Mouse (Mus musculus): ENCODE measurements around the gene Thbs4. TPM values are rescaled to one million over a fixed set of nuclear protein-coding genes. Genes with fewer than 3 reads are reported as not detected.
"Not testable (repeated sequence)": the region's sequence is repeated elsewhere in the genome, so short reads cannot be mapped to it uniquely, and the experiment has no call there.

Thbs4 gene
- polyA plus RNA-seq (2014; fragmentation: Nextera tagmentation; extraction: Ambion mirVana), result 1.4 and 2.3 TPM in 2 replicates

GRCm38 (mm10) chr13:92794462-92795214 is at the start of gene Thbs4:
Gene Thbs4, minus strand, starts transcription at chr13:92794818.
- Histone ChIP-seq H3K9ac (replicated peaks; ENCODE audit: low read depth, low read length) (0 out of 2 replicates have a peak within 1 kb of the TSS, but pooled peaks have one; percentile 25), H3K4me2 (ENCODE audit: low read depth, low read length) (peak within 1 kb of the TSS; percentile 52), H3K27me3 (ENCODE audit: control insufficient read depth, insufficient read depth, low read length) (peaks cover 3% of the 10 kb centered on the region; the same call in 1 of the 2 replicates), H3K4me3 (ENCODE audit: low read depth, low read length) (peak within 1 kb of the TSS; percentile 32), H3K4me1 (ENCODE audit: control insufficient read depth, insufficient read depth, low read length) (no peaks in the 10 kb centered on the region; the same call in 1 of the 2 replicates), H3K27ac (ENCODE audit: low read depth, low read length) (no peak within 1 kb of the TSS), H3K36me3 (ENCODE audit: control insufficient read depth, insufficient read depth, low read length) (no peaks in the 10 kb centered on the region), H3K9me3 (ENCODE audit: control insufficient read depth, low read length) (no peaks in the 10 kb centered on the region)
- 6% methylated on average over 35 of the region's 45 CpGs for WGBS
- peak; percentile 60 for ATAC-seq (ENCODE audit: low read depth)

- WGBS, result 92% methylated on average over 4 of the region's 4 CpGs
- ATAC-seq (ENCODE audit: low read depth), result no peak
- Histone ChIP-seq H3K9me3 (ENCODE audit: control insufficient read depth, low read length) (no peaks in the 10 kb centered on the region), H3K4me3 (ENCODE audit: low read depth, low read length) (no peak overlapping the region), H3K27ac (ENCODE audit: low read depth, low read length) (no peak overlapping the region), H3K36me3 (ENCODE audit: control insufficient read depth, insufficient read depth, low read length) (no peaks in the 10 kb centered on the region), H3K4me2 (ENCODE audit: low read depth, low read length) (no peak overlapping the region), H3K4me1 (ENCODE audit: control insufficient read depth, insufficient read depth, low read length) (no peaks in the 10 kb centered on the region; the same call in 1 of the 2 replicates), H3K27me3 (ENCODE audit: control insufficient read depth, insufficient read depth, low read length) (no peaks in the 10 kb centered on the region), H3K9ac (replicated peaks; ENCODE audit: low read depth, low read length) (no peak overlapping the region)
Observed at GRCm38 (mm10) chr13:92833162-92833561, 38.5 kb upstream of the Thbs4 start.

- no peak overlapping the region for H3K4me2 ChIP-seq (ENCODE audit: low read depth, low read length)
- no peaks in the 10 kb centered on the region for H3K27me3 ChIP-seq (ENCODE audit: control insufficient read depth, insufficient read depth, low read length)
- WGBS, result 36% methylated on average over 10 of the region's 10 CpGs
- H3K4me1 ChIP-seq (ENCODE audit: control insufficient read depth, insufficient read depth, low read length), result no peaks in the 10 kb centered on the region; the same call in 1 of the 2 replicates
- no peak overlapping the region for H3K9ac ChIP-seq (replicated peaks; ENCODE audit: low read depth, low read length)
- no peak overlapping the region for H3K27ac ChIP-seq (ENCODE audit: low read depth, low read length)
- no peak overlapping the region for H3K4me3 ChIP-seq (ENCODE audit: low read depth, low read length)
- no peaks in the 10 kb centered on the region for H3K36me3 ChIP-seq (ENCODE audit: control insufficient read depth, insufficient read depth, low read length)
- peak; percentile 65; the same call in 1 of the 2 replicates for ATAC-seq (ENCODE audit: low read depth)
- H3K9me3 ChIP-seq (ENCODE audit: control insufficient read depth, low read length), result no peaks in the 10 kb centered on the region
Observed at GRCm38 (mm10) chr13:92828820-92829219, 34.2 kb upstream of the Thbs4 start.

GRCm38 (mm10) chr13:92817357-92817756 is 22.7 kb upstream of the Thbs4 start:
- H3K9me3 ChIP-seq (ENCODE audit: control insufficient read depth, low read length), result no peaks in the 10 kb centered on the region
- no peak overlapping the region for H3K27ac ChIP-seq (ENCODE audit: low read depth, low read length)
- H3K36me3 ChIP-seq (ENCODE audit: control insufficient read depth, insufficient read depth, low read length), result no peaks in the 10 kb centered on the region
- no peak for ATAC-seq (ENCODE audit: low read depth)
- no peak overlapping the region for H3K9ac ChIP-seq (replicated peaks; ENCODE audit: low read depth, low read length)
- H3K27me3 ChIP-seq (ENCODE audit: control insufficient read depth, insufficient read depth, low read length), result no peaks in the 10 kb centered on the region
- H3K4me3 ChIP-seq (ENCODE audit: low read depth, low read length), result no peak overlapping the region
- 77% methylated on average over 3 of the region's 3 CpGs for whole genome bisulfite sequencing
- H3K4me2 ChIP-seq (ENCODE audit: low read depth, low read length), result no peak overlapping the region
- H3K4me1 ChIP-seq (ENCODE audit: control insufficient read depth, insufficient read depth, low read length), result no peaks in the 10 kb centered on the region

- Histone ChIP-seq H3K9me3 (ENCODE audit: control insufficient read depth, low read length) (no peaks in the 10 kb centered on the region), H3K36me3 (ENCODE audit: control insufficient read depth, insufficient read depth, low read length) (no peaks in the 10 kb centered on the region), H3K4me2 (ENCODE audit: low read depth, low read length) (no peak overlapping the region), H3K27ac (ENCODE audit: low read depth, low read length) (no peak overlapping the region), H3K27me3 (ENCODE audit: control insufficient read depth, insufficient read depth, low read length) (no peaks in the 10 kb centered on the region), H3K9ac (replicated peaks; ENCODE audit: low read depth, low read length) (no peak overlapping the region), H3K4me3 (ENCODE audit: low read depth, low read length) (no peak overlapping the region), H3K4me1 (ENCODE audit: control insufficient read depth, insufficient read depth, low read length) (no peaks in the 10 kb centered on the region)
- 89% methylated on average over 5 of the region's 5 CpGs for WGBS
- ATAC-seq (ENCODE audit: low read depth), result no peak
Observed at GRCm38 (mm10) chr13:92816329-92816728, 21.7 kb upstream of the Thbs4 start.

- H3K36me3 ChIP-seq (ENCODE audit: control insufficient read depth, insufficient read depth, low read length); H3K9ac ChIP-seq (replicated peaks; ENCODE audit: low read depth, low read length); H3K4me2 ChIP-seq (ENCODE audit: low read depth, low read length); H3K27ac ChIP-seq (ENCODE audit: low read depth, low read length); H3K4me1 ChIP-seq (ENCODE audit: control insufficient read depth, insufficient read depth, low read length); H3K9me3 ChIP-seq (ENCODE audit: control insufficient read depth, low read length); H3K4me3 ChIP-seq (ENCODE audit: low read depth, low read length); ATAC-seq (ENCODE audit: low read depth); H3K27me3 ChIP-seq (ENCODE audit: control insufficient read depth, insufficient read depth, low read length): not testable (repeated sequence)
- WGBS, result 86% methylated on average over 1 of the region's 1 CpGs
Observed at GRCm38 (mm10) chr13:92810592-92810991, 16.0 kb upstream of the Thbs4 start.

- ATAC-seq (ENCODE audit: low read depth), result no peak
Observed at GRCm38 (mm10) chr13:92807849-92808248, 13.2 kb upstream of the Thbs4 start.

GRCm38 (mm10) chr13:92806785-92807184 is 12.2 kb upstream of the Thbs4 start:
- Histone ChIP-seq H3K4me1 (ENCODE audit: control insufficient read depth, insufficient read depth, low read length) (no peaks in the 10 kb centered on the region), H3K9ac (replicated peaks; ENCODE audit: low read depth, low read length) (no peak overlapping the region), H3K27ac (ENCODE audit: low read depth, low read length) (no peak overlapping the region), H3K36me3 (ENCODE audit: control insufficient read depth, insufficient read depth, low read length) (no peaks in the 10 kb centered on the region), H3K27me3 (ENCODE audit: control insufficient read depth, insufficient read depth, low read length) (no peaks in the 10 kb centered on the region), H3K4me3 (ENCODE audit: low read depth, low read length) (no peak overlapping the region), H3K9me3 (ENCODE audit: control insufficient read depth, low read length) (no peaks in the 10 kb centered on the region), H3K4me2 (ENCODE audit: low read depth, low read length) (no peak overlapping the region)
- ATAC-seq (ENCODE audit: low read depth), result no peak

More at GRCm38 (mm10) chr13:92807849-92808248, 13.2 kb upstream of the Thbs4 start:
- H3K27ac ChIP-seq (ENCODE audit: low read depth, low read length), result no peak overlapping the region
- H3K27me3 ChIP-seq (ENCODE audit: control insufficient read depth, insufficient read depth, low read length), result no peaks in the 10 kb centered on the region
- WGBS, result 90% methylated on average over 3 of the region's 3 CpGs
- no peaks in the 10 kb centered on the region for H3K4me1 ChIP-seq (ENCODE audit: control insufficient read depth, insufficient read depth, low read length)
- no peaks in the 10 kb centered on the region for H3K9me3 ChIP-seq (ENCODE audit: control insufficient read depth, low read length)
- no peak overlapping the region for H3K9ac ChIP-seq (replicated peaks; ENCODE audit: low read depth, low read length)
- no peak overlapping the region for H3K4me3 ChIP-seq (ENCODE audit: low read depth, low read length)
- H3K4me2 ChIP-seq (ENCODE audit: low read depth, low read length), result no peak overlapping the region
- no peaks in the 10 kb centered on the region for H3K36me3 ChIP-seq (ENCODE audit: control insufficient read depth, insufficient read depth, low read length)

GRCm38 (mm10) chr13:92799306-92799925 is 4.8 kb upstream of the Thbs4 start:
- 0 out of 2 replicates have a peak overlapping the region, but pooled peaks have one; percentile 2 for H3K27ac ChIP-seq (ENCODE audit: low read depth, low read length)
- H3K27me3 ChIP-seq (ENCODE audit: control insufficient read depth, insufficient read depth, low read length), result peaks cover 2% of the 10 kb centered on the region; the same call in 1 of the 2 replicates
- no peak overlapping the region for H3K4me3 ChIP-seq (ENCODE audit: low read depth, low read length)
- H3K4me1 ChIP-seq (ENCODE audit: control insufficient read depth, insufficient read depth, low read length), result peaks cover 4% of the 10 kb centered on the region; the same call in 1 of the 2 replicates
- no peaks in the 10 kb centered on the region for H3K36me3 ChIP-seq (ENCODE audit: control insufficient read depth, insufficient read depth, low read length)
- peak; percentile 41; the same call in 1 of the 2 replicates for ATAC-seq (ENCODE audit: low read depth)
- WGBS, result 61% methylated on average over 7 of the region's 7 CpGs
- no peaks in the 10 kb centered on the region for H3K9me3 ChIP-seq (ENCODE audit: control insufficient read depth, low read length)
- no peak overlapping the region for H3K4me2 ChIP-seq (ENCODE audit: low read depth, low read length)
- H3K9ac ChIP-seq (replicated peaks; ENCODE audit: low read depth, low read length), result no peak overlapping the region

All from neural tube, embryonic 14.5 days (tissue).